Mouse (Mus musculus) right cerebral cortex, postnatal 14 days (tissue): ENCODE results near the gene Cfap43.

Experiments used
- DNase-seq: peaks from one replicate; pipeline ENCODE4 v3.0.0; 2022

The Cfap43 gene

DNA sequence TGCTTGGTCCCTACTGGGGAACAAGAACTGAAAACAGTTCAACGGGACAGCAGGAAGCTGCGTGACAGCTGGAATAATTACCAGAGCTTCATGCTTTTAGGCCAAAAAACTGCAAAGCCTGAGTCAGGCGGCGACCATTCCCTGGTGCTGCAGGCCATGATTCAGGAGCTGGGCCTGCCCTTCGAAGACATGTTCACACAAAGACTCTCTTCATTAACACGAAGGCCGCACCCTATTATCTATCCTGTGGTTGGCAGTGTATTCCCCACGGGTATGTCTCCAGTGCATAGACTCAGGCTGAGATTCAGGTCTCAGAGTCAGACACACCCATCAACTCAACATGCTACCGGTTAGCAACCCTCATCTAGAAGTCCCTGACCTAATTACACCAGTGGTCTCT, 220.8 kb downstream of the Cfap43 start:
- no peak for DNase-seq

DNA sequence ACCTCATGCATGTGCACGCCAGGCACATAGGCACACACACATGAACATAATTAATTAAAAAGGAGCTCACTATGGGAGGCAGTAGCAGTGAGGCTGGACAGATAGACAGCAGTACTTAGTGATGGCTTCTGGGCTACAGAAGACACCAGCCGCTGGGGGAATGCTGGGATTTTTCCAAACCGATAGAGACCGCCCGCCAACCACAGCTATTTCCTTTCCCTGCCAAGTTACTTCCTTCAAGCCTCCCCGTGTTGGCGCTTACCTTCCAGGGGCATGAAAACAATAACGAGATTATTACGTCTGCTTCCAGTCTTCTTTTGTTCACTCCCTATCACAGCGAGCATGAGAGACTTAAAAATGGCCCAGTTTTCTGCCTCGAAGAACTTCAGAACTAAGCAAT, 222.0 kb downstream of the Cfap43 start:
- no peak for DNase-seq

DNA sequence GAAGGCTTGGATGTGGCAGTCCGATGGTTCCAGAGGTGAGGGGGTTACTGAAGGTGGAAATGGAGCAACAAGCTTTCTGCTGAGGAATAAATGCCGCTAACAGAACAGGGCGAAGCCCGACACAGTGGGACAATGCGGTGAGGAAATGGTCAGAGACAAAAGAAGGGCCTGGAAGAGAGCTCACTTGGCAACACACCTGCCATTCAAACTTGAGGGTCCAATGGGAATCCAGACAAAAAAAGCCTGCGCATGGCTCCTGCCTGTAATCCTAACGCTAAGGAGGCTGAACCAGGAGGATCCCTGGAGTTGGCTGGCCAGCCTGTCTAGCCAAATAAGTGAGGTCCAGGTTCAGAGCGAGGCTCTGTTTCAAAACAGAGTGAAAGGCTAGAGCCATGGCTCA, 222.7 kb downstream of the Cfap43 start:
- DNase-seq: no peak

DNA sequence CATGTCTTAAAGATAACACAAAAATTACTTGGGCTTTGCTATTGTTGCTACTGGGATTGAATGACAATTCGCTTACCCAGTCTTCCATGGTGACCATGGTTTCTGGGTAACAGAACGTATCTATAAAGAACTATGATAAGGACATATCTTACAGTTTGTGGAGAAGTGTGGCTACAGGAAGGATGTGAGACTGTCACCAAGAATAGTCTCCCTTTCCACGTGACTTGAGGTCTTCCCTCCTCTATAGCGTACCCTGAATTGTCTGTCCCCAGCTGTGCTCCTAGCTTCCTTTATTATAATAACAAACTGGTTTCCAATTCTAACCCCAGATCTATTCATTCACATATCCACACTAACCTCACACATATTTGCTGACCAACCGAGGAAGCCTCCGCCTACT, 223.4 kb downstream of the Cfap43 start:
- no peak for DNase-seq

GRCm38 (mm10) chr19:47691994-47692393, 227.1 kb downstream of the Cfap43 start, which contains the start of gene Col17a1:
Gene Col17a1 (minus strand): TSS chr19:47692094.
- no peak for DNase-seq

GRCm38 (mm10) chr19:47689592-47689991, 229.5 kb downstream of the Cfap43 start:
- DNase-seq: no peak
